Mouse (Mus musculus) MEL (cell line): ENCODE measurements around the gene Orc1. TPM values are rescaled to one million over a fixed set of nuclear protein-coding genes. Genes with fewer than 3 reads are reported as not detected.

Source experiments
- DNase-seq: peaks from one replicate; pipeline ENCODE4 v3.0.0; 2011; ENCODE audit warnings: low read depth, low spot score
- H3K27ac ChIP-seq: 2 replicates; pipeline ENCODE4 v1.5.1; 2012; ENCODE audit warnings: low read depth, mild to moderate bottlenecking, control low read depth, low read length, moderate library complexity; ENCODE audit not compliant: control insufficient read depth
- H3K27me3 ChIP-seq, 2 experiments: fragments of 150-350 bp in 1 of 2; sonication (generic) in 1 of 2; 2 replicates each; pipeline ENCODE4 v1.6.1; 2012; ENCODE audit warnings: low read length in 2 of 2, mild to moderate bottlenecking in 2 of 2, improper control_type of control experiment in 1 of 2, moderate library complexity in 1 of 2; ENCODE audit not compliant: insufficient read depth in 2 of 2, control insufficient read depth in 1 of 2
- H3K36me3 ChIP-seq, 2 experiments: 2 replicates each; pipeline ENCODE4 v1.6.1; 2012 to 2014; ENCODE audit warnings: low read length in 2 of 2, improper control_type of control experiment in 1 of 2, inconsistent platforms in 1 of 2, mild to moderate bottlenecking in 1 of 2; ENCODE audit not compliant: insufficient read depth in 2 of 2, control insufficient read depth in 1 of 2
- H3K4me1 ChIP-seq, 2 experiments: fragments of 150-350 bp in 1 of 2; sonication (generic) in 1 of 2; 2 replicates each; pipeline ENCODE4 v1.6.1; 2012; ENCODE audit warnings: low read length in 2 of 2, improper control_type of control experiment in 1 of 2, mild to moderate bottlenecking in 1 of 2; ENCODE audit not compliant: insufficient read depth in 2 of 2, control insufficient read depth in 1 of 2
- H3K4me3 ChIP-seq, 2 experiments: fragments of 150-350 bp in 1 of 2; sonication (generic) in 1 of 2; 2 replicates each; pipeline ENCODE4 v1.5.1; 2012; ENCODE audit warnings: low read depth in 2 of 2, low read length in 2 of 2, mild to moderate bottlenecking in 2 of 2, moderate library complexity in 2 of 2, control low read depth in 1 of 2, improper control_type of control experiment in 1 of 2; ENCODE audit not compliant: control insufficient read depth in 1 of 2, insufficient read depth in 1 of 2
- H3K79me2 ChIP-seq: 2 replicates; pipeline ENCODE4 v1.6.1; 2012; ENCODE audit warnings: mild to moderate bottlenecking, low read length, moderate library complexity; ENCODE audit not compliant: control insufficient read depth, poor library complexity, insufficient read depth
- H3K9ac ChIP-seq: 2 replicates; pipeline ENCODE4 v1.6.1; 2012; ENCODE audit warnings: low read depth, mild to moderate bottlenecking, control low read depth, low read length, moderate library complexity; ENCODE audit not compliant: control insufficient read depth, poor library complexity, severe bottlenecking
- H3K9me3 ChIP-seq: fragments of 150-350 bp; sonication (generic); replicated peaks from 2 replicates; pipeline ENCODE4 v1.6.1; 2012; ENCODE audit warnings: mild to moderate bottlenecking, low read length, improper control_type of control experiment, moderate library complexity; ENCODE audit not compliant: insufficient read depth
- CHD1 ChIP-seq: IDR thresholded peaks from 2 replicates; pipeline ENCODE4 v1.6.1; 2012; ENCODE audit warnings: low read depth, mild to moderate bottlenecking, inconsistent platforms, low read length, improper control_type of control experiment
- E2F4 ChIP-seq: IDR thresholded peaks from 2 replicates; pipeline ENCODE4 v1.6.1; 2011; ENCODE audit warnings: low read depth, low read length, improper control_type of control experiment, borderline replicate concordance
- ETS1 ChIP-seq: IDR thresholded peaks from 2 replicates; pipeline ENCODE4 v1.6.1; 2012; ENCODE audit warnings: low read depth, mild to moderate bottlenecking, inconsistent platforms, low read length, improper control_type of control experiment, moderate library complexity
- GABPA ChIP-seq: IDR thresholded peaks from 2 replicates; pipeline ENCODE4 v1.6.1; 2012; ENCODE audit warnings: low read depth, mild to moderate bottlenecking, inconsistent platforms, low read length, improper control_type of control experiment, moderate library complexity
- HCFC1 ChIP-seq: IDR thresholded peaks from 2 replicates; pipeline ENCODE4 v1.6.1; 2012; ENCODE audit warnings: low read depth, mild to moderate bottlenecking, inconsistent platforms, low read length, improper control_type of control experiment, moderate library complexity
- KAT2A ChIP-seq: conservative IDR thresholded peaks from 2 replicates; pipeline ENCODE4 v1.6.1; 2012; ENCODE audit warnings: low read depth, low read length, improper control_type of control experiment, inconsistent platforms
- MAFK ChIP-seq: IDR thresholded peaks from 2 replicates; pipeline ENCODE4 v1.6.1; 2011; ENCODE audit warnings: low read depth, mild to moderate bottlenecking, low read length, improper control_type of control experiment, borderline replicate concordance
- MEF2A ChIP-seq: IDR thresholded peaks from 2 replicates; pipeline ENCODE4 v1.6.1; 2014; ENCODE audit warnings: low read depth, mild to moderate bottlenecking, inconsistent platforms, low read length, improper control_type of control experiment; ENCODE audit not compliant: poor library complexity, insufficient replicate concordance, severe bottlenecking; ENCODE audit errors: extremely low read depth
- MXI1 ChIP-seq: IDR thresholded peaks from 2 replicates; pipeline ENCODE4 v1.6.1; 2011; ENCODE audit warnings: mild to moderate bottlenecking, low read depth, low read length, improper control_type of control experiment
- MYB ChIP-seq: IDR thresholded peaks from 2 replicates; pipeline ENCODE4 v1.6.1; 2011; ENCODE audit warnings: mild to moderate bottlenecking, low read depth, low read length, improper control_type of control experiment
- MYC ChIP-seq: IDR thresholded peaks from 2 replicates; pipeline ENCODE4 v1.6.1; 2011; ENCODE audit warnings: low read depth, mild to moderate bottlenecking, low read length, improper control_type of control experiment, moderate library complexity
- NELFE ChIP-seq: IDR thresholded peaks from 2 replicates; pipeline ENCODE4 v1.6.1; 2011; ENCODE audit warnings: low read depth, low read length, improper control_type of control experiment
- NRF1 ChIP-seq: IDR thresholded peaks from 2 replicates; pipeline ENCODE4 v1.6.1; 2014; ENCODE audit warnings: low read depth, mild to moderate bottlenecking, inconsistent platforms, low read length, improper control_type of control experiment, moderate library complexity; ENCODE audit not compliant: poor library complexity, insufficient read depth, severe bottlenecking
- POLR2A ChIP-seq, 2 experiments: IDR thresholded peaks; 2 replicates each; pipeline ENCODE4 v1.6.1; 2011 to 2012; ENCODE audit warnings: low read length in 2 of 2, mild to moderate bottlenecking in 2 of 2, control low read depth in 1 of 2, improper control_type of control experiment in 1 of 2, low read depth in 1 of 2, moderate library complexity in 1 of 2; ENCODE audit not compliant: control insufficient read depth in 1 of 2, insufficient read depth in 1 of 2, poor library complexity in 1 of 2
- POLR2AphosphoS2 ChIP-seq: IDR thresholded peaks from 2 replicates; pipeline ENCODE4 v1.6.1; 2011; ENCODE audit warnings: low read length, improper control_type of control experiment
- POLR2AphosphoS5 ChIP-seq: IDR thresholded peaks from 2 replicates; pipeline ENCODE4 v1.6.1; 2012; ENCODE audit warnings: low read depth, borderline replicate concordance, mild to moderate bottlenecking, inconsistent platforms, low read length, moderate library complexity, mixed read lengths
- RAD21 ChIP-seq: IDR thresholded peaks from 2 replicates; pipeline ENCODE4 v1.6.1; 2011; ENCODE audit warnings: mild to moderate bottlenecking, low read depth, low read length, improper control_type of control experiment
- SMC3 ChIP-seq: IDR thresholded peaks from 2 replicates; pipeline ENCODE4 v1.6.1; 2011; ENCODE audit warnings: low read depth, low read length, improper control_type of control experiment
- TBP ChIP-seq: IDR thresholded peaks from 2 replicates; pipeline ENCODE4 v1.8.0; 2011; ENCODE audit warnings: low read depth, low read length, improper control_type of control experiment
- TCF12 ChIP-seq: IDR thresholded peaks from 2 replicates; pipeline ENCODE4 v1.6.1; 2014; ENCODE audit warnings: low read depth, mild to moderate bottlenecking, inconsistent platforms, low read length, improper control_type of control experiment, moderate library complexity
- USF2 ChIP-seq, 2 experiments: IDR thresholded peaks; 2 replicates each; pipeline ENCODE4 v1.6.1; 2011 to 2012; ENCODE audit warnings: improper control_type of control experiment in 2 of 2, low read length in 2 of 2, borderline replicate concordance in 1 of 2, inconsistent platforms in 1 of 2, low read depth in 1 of 2, mild to moderate bottlenecking in 1 of 2; ENCODE audit not compliant: insufficient read depth in 1 of 2
- ZMIZ1 ChIP-seq: IDR thresholded peaks from 2 replicates; pipeline ENCODE4 v1.6.1; 2012; ENCODE audit warnings: low read depth, mild to moderate bottlenecking, inconsistent platforms, low read length, improper control_type of control experiment, moderate library complexity
- ZNF384 ChIP-seq: IDR thresholded peaks from 2 replicates; pipeline ENCODE4 v1.6.1; 2012; ENCODE audit warnings: low read depth, mild to moderate bottlenecking, inconsistent platforms, low read length, improper control_type of control experiment
- polyA plus RNA-seq, 2 experiments: library from polyadenylated mRNA; stranded (reverse) in 1 of 2; unstranded in 1 of 2; fragments of >175 nt in 1 of 2; fragments of >200 nt in 1 of 2; gene quantifications; 2 replicates each; pipeline versions ENCODE4 v1.2.1 to v1.2.4; 2012; ENCODE audit warnings: low replicate concordance in 2 of 2, low read depth in 1 of 2; ENCODE audit not compliant: insufficient read length in 2 of 2, insufficient read depth in 1 of 2, missing spikeins in 1 of 2
- total RNA-seq: library from RNA; depleted of rRNA; stranded (reverse); fragments of 300-350 nt; gene quantifications from 2 replicates; pipeline ENCODE4 v1.2.3, GENCODE M21; 2012

Gene Orc1
- total and polyA plus RNA-seq, 3 experiments = 24.4 to 26.8 TPM; not detected in 1

GRCm38 (mm10) chr4:108601870-108602269 is 22.6 kb downstream of the Orc1 start:
- Histone ChIP-seq H3K27ac (no peak overlapping the region), H3K9ac (no peak overlapping the region)

DNA sequence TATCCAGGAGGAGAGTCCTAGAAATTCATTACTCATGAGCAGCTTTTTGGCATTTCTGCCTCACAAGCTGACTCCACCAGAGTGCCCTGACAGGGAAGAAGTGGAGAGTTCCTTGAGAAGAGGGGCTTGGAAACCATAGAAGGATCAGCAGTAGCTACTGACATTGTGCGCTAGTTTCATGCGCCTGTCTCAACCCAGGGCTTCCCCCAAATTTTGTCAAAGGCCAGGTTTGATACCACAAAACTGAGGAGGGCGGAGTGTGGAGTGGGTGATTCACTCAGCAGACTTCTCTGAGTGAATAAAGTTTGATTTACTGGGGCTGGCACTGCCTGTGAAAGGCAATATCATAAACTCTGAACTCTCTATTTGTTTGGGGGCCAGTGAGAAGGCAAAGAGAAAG is 29.4 kb downstream of the Orc1 start:
- Histone ChIP-seq H3K27ac (no peak overlapping the region), H3K9ac (no peak overlapping the region), H3K79me2 (no peaks in the 10 kb centered on the region), H3K4me1 (no peaks in the 10 kb centered on the region), H3K27me3 (no peaks in the 10 kb centered on the region), H3K9me3 (no peaks in the 10 kb centered on the region), H3K36me3 (peaks cover 0 to 20% of the 10 kb centered on the region in 2 experiments; a peak in 2 of 4 replicates), H3K4me3 (no peak overlapping the region)
- no peak for TF ChIP-seq MYB
- no peak for TF ChIP-seq MAFK
- no peak for DNase-seq

More at GRCm38 (mm10) chr4:108601870-108602269, 22.6 kb downstream of the Orc1 start:
- Histone ChIP-seq H3K9me3 (no peaks in the 10 kb centered on the region), H3K27me3 (no peaks in the 10 kb centered on the region), H3K79me2 (no peaks in the 10 kb centered on the region), H3K4me3 (no peak overlapping the region), H3K36me3 (peaks cover 0 to 26% of the 10 kb centered on the region in 2 experiments; a peak in 2 of 4 replicates), H3K4me1 (no peaks in the 10 kb centered on the region)
- TF ChIP-seq TCF12 (no peak), SMC3 (no peak), USF2 (IDR thresholded peaks at IDR 0.05; ENCODE audit: borderline replicate concordance in 1 of 2, insufficient read depth in 1 of 2, low read depth in 1 of 2, low read length in 2 of 2) (no peak), NRF1 (no peak), KAT2A (no peak), MEF2A (no peak), E2F4 (no peak), POLR2A (IDR thresholded peaks at IDR 0.05; ENCODE audit: control insufficient read depth in 1 of 2, insufficient read depth in 1 of 2, low read depth in 1 of 2, low read length in 2 of 2, poor library complexity in 1 of 2) (no peak), HCFC1 (no peak), ZNF384 (no peak), GABPA (no peak), MYC (no peak)
- DNase-seq = no peak

DNA sequence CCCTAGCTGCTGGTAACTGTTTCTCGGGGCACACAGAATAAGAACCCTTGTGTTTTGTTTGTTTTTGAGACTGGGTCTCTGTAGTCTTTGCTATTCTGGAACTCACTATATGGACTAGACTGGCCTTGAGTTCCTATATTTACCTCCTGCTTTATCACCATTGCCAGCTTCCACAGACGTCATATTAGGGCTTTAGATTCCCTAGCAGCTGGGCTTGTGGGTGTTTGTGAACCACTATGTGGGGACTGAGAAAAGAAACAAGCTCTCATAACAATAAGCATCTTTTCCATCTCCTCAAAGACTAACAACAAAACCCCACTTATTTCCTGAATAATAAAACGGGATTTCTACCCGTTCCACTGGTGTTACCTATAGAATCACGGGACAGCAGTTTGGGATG is 31.7 kb downstream of the Orc1 start:
- no peaks in the 10 kb centered on the region for H3K27me3 ChIP-seq
- DNase-seq = no peak
- no peak overlapping the region for H3K27ac ChIP-seq
- no peaks in the 10 kb centered on the region for H3K79me2 ChIP-seq
- no peak overlapping the region for H3K9ac ChIP-seq
- H3K4me1 ChIP-seq = no peaks in the 10 kb centered on the region
- H3K36me3 ChIP-seq = peaks cover 0 to 23% of the 10 kb centered on the region in 2 experiments; a peak in 2 of 4 replicates
- no peaks in the 10 kb centered on the region for H3K9me3 ChIP-seq
- TF ChIP-seq POLR2AphosphoS5 = no peak
- TF ChIP-seq POLR2A (IDR thresholded peaks at IDR 0.05; ENCODE audit: control insufficient read depth in 1 of 2, insufficient read depth in 1 of 2, low read depth in 1 of 2, low read length in 2 of 2, poor library complexity in 1 of 2) = no peak
- no peak for TF ChIP-seq MEF2A
- no peak for TF ChIP-seq ZMIZ1
- TF ChIP-seq KAT2A = no peak
- no peak for TF ChIP-seq CHD1
- no peak for TF ChIP-seq MYB
- TF ChIP-seq RAD21 = no peak
- no peak for TF ChIP-seq E2F4
- TF ChIP-seq TCF12 = no peak
- no peak for TF ChIP-seq POLR2AphosphoS2
- TF ChIP-seq HCFC1 = no peak
- TF ChIP-seq MXI1 = no peak
- TF ChIP-seq ETS1 = no peak
- no peak for TF ChIP-seq TBP
- no peak for TF ChIP-seq NELFE
- no peak for TF ChIP-seq GABPA
- TF ChIP-seq, all 39 proteins: peak for 0
- H3K4me3 ChIP-seq = no peak overlapping the region
